ENCODE assay signal across 8 mouse cellular contexts in the genomic region with DNA sequence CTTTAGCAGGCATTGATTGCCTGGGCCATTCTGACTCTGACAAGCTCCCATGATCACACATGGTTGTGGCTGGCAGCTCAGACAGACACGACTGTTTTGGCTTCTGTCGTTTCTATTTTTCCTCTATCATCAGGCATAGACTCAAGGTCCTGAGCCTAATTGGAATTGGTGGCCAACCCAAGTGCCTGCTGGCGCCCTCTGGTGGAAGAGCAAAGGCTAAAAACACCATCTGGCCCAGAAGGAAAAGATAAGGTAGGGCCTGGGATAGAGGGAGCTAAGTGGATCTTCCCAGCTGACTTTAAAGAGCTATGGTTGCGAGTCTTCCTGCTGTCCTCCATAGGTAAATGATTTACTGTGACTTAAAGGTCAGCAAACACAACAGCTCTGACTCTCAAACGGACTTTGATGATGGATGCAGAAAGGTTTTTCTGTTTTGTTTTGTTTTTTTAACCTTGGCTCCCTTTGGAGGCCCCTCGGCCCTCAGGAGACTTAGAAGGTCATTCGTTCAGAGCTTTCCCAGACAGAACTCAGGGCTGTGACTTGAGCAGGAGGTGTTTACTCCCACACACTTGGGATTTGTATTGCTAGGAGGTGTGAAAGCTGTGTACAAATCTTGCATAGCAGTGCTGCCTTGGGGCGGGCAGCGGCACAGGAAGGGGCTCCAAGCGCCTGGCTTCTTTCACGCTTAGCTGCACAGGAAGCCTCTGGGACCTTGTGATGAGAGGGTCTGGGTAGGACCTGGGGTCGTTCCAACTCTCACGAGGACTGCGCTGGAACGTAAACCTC. TPM values are rescaled to one million over a fixed set of nuclear protein-coding genes. Genes with fewer than 3 reads are reported as not detected.
DNase-seq lines count a peak whose midpoint lies in the region; ATAC-seq and TF ChIP-seq lines count a peak whose summit lies in the region.

No protein-coding gene starts in this region.

- H3K4me3 ChIP-seq in heart, adult 2 months = no peak overlapping the region
- 0 out of 2 replicates have a peak overlapping the region, but pooled peaks have one; percentile 7 for H3K4me3 ChIP-seq in kidney, embryonic 15.5 days (replicated peaks)
- H3K4me3 ChIP-seq in liver, adult 2 months (ENCODE audit: insufficient read depth, low read depth, low read length) = no peak overlapping the region

- no peaks in the 10 kb centered on the region for H3K36me3 ChIP-seq in heart, adult 2 months (ENCODE audit: control insufficient read depth, insufficient read depth, low read length)
- no peaks in the 10 kb centered on the region for H3K36me3 ChIP-seq in kidney, embryonic 15.5 days
- no peaks in the 10 kb centered on the region for H3K36me3 ChIP-seq in liver, adult 2 months (ENCODE audit: control insufficient read depth, insufficient read depth, low read length)

- H3K9me3 ChIP-seq in kidney, embryonic 15.5 days (replicated peaks) = no peaks in the 10 kb centered on the region

- TF ChIP-seq EP300 in heart, adult 2 months (IDR thresholded peaks at IDR 0.05; ENCODE audit: insufficient read depth, low read depth, low read length) = peak; percentile 70

- peak overlapping the region; percentile 40 for H3K4me2 ChIP-seq in kidney, embryonic 15.5 days

- peak; percentile 94 for TF ChIP-seq CTCF in heart, adult 2 months (IDR thresholded peaks at IDR 0.05)
- peak; percentile 90 for TF ChIP-seq CTCF in liver, adult 2 months (IDR thresholded peaks at IDR 0.05; ENCODE audit: low read depth, low read length)

- no peaks in the 10 kb centered on the region for H3K27me3 ChIP-seq in heart, adult 2 months (ENCODE audit: control insufficient read depth, insufficient read depth, low read length)
- H3K27me3 ChIP-seq in kidney, embryonic 15.5 days = no peaks in the 10 kb centered on the region
- H3K27me3 ChIP-seq in liver, adult 2 months (ENCODE audit: control insufficient read depth, insufficient read depth, low read length) = no peaks in the 10 kb centered on the region

- TF ChIP-seq POLR2A in heart, adult 2 months (IDR thresholded peaks at IDR 0.05; ENCODE audit: insufficient read depth, low read depth, low read length) = no peak
- no peak for TF ChIP-seq POLR2A in liver, adult 2 months (IDR thresholded peaks at IDR 0.05; ENCODE audit: extremely low read depth, insufficient read depth, low read length)

- intact Hi-C loops in heart, adult 2 months (cut with DNase I) = loop anchor here (1.0 to 5.0 kb wide), 3 partner anchors 23 to 162 kb away; a partner anchor contains a TSS

- no peaks in the 10 kb centered on the region for H3K79me2 ChIP-seq in heart, adult 2 months (replicated peaks; ENCODE audit: control insufficient read depth, insufficient read depth, low read length)
- no peaks in the 10 kb centered on the region for H3K79me2 ChIP-seq in liver, adult 2 months (ENCODE audit: control insufficient read depth, insufficient read depth, low read length)

- H3K27ac ChIP-seq in heart, adult 2 months = peak overlapping the region; percentile 33
- H3K27ac ChIP-seq in kidney, embryonic 15.5 days = peak overlapping the region; percentile 74
- no peak overlapping the region for H3K27ac ChIP-seq in liver, adult 2 months (replicated peaks; ENCODE audit: insufficient read depth, low read depth, low read length)

- no peak overlapping the region for H3K9ac ChIP-seq in heart, adult 2 months (ENCODE audit: low read depth, low read length)
- no peak overlapping the region for H3K9ac ChIP-seq in kidney, embryonic 15.5 days
- H3K9ac ChIP-seq in liver, adult 2 months (ENCODE audit: low read depth, low read length) = no peak overlapping the region

- peak; percentile 87 for ATAC-seq in kidney, embryonic 15.5 days (replicated peaks; ENCODE audit: low FRiP score)
- no peak for ATAC-seq in erythroid progenitor cell, adult 5-6 weeks (replicated peaks; ENCODE audit: low FRiP score, poor library complexity, severe bottlenecking)

- 25% methylated on average over 15 of the region's 15 CpGs for WGBS in heart, adult 2 months
- 8% methylated on average over 15 of the region's 15 CpGs for WGBS in kidney, embryonic 15.5 days
- 37% methylated on average over 15 of the region's 15 CpGs for WGBS in liver, adult 2 months

- DNase-seq in CD4-positive, CD25-positive, alpha-beta regulatory T cell, adult 2 months (ENCODE audit: low read depth, low spot score) = peak; percentile 82
- peak; percentile 73 for DNase-seq in NIH3T3 (ENCODE audit: low read depth)
- DNase-seq in cerebellum, postnatal 10 days = peak; percentile 91
- DNase-seq in heart, adult 2 months = peak; percentile 81 to 84
- DNase-seq in liver, adult 2 months (ENCODE audit: extremely low read depth, low read depth, low spot score) = peak; percentile 66
- DNase-seq in ovary, postnatal 36 days (ENCODE audit: low spot score) = peak; percentile 83

- H3K4me1 ChIP-seq in heart, adult 2 months (ENCODE audit: control insufficient read depth, insufficient read depth, low read length) = peaks cover 2% of the 10 kb centered on the region; the same call in 1 of the 2 replicates
- peaks cover 19% of the 10 kb centered on the region for H3K4me1 ChIP-seq in kidney, embryonic 15.5 days
- no peaks in the 10 kb centered on the region; the same call in 1 of the 2 replicates for H3K4me1 ChIP-seq in liver, adult 2 months (ENCODE audit: control insufficient read depth, insufficient read depth, low read length)

RNA-seq across cellular contexts. Expression of a gene that starts 22.4 kb away (rescaled TPM):
- 1 to 10 TPM; 5.6 to 6.0 TPM for total RNA-seq in heart, adult 2 months (2021)
- polyA plus RNA-seq in heart, adult 2 months (2012; rRNA removed) = 4.6 and 7.1 TPM in 2 replicates
- polyA plus RNA-seq in kidney, embryonic 15.5 days (2015; fragmentation: Nextera tagmentation; extraction: Ambion mirVana) = 8.6 and 9.4 TPM in 2 replicates
- total RNA-seq in liver, adult 2 months (2014; rRNA removed) = 2.5 and 2.8 TPM in 2 replicates
- 4.1 and 4.3 TPM in 2 replicates for polyA plus RNA-seq in liver, adult 2 months (2012; rRNA removed)
- 1.3 and 1.4 TPM in 2 replicates for total RNA-seq in erythroid progenitor cell, adult 5-6 weeks (2015; ENCODE audit: low replicate concordance)
- total RNA-seq in erythroid progenitor cell, adult 5-6 weeks (2017; ENCODE audit: low replicate concordance) = 0.51 TPM in 1 of 2 replicates, not detected in the other
